Mouse (Mus musculus) midbrain, embryonic 10.5 days (tissue): ENCODE results near the gene Gm17571. TPM values are rescaled to one million over a fixed set of nuclear protein-coding genes. Genes with fewer than 3 reads are reported as not detected.
A peak's percentile ranks its signal among the peaks of the same experiment; 100 is the strongest.

Source experiments
- DNase-seq: peaks from one replicate; pipeline ENCODE4 v3.0.0-alpha.2; 2017; ENCODE audit warnings: low spot score
- H3K27ac ChIP-seq: fragments of 300-500 bp; sonication (generic); replicated peaks from 2 replicates; pipeline ENCODE4 v1.5.1; 2016; ENCODE audit warnings: mild to moderate bottlenecking
- H3K27me3 ChIP-seq: fragments of 300-500 bp; sonication (generic); 2 replicates; pipeline ENCODE4 v1.6.1; 2016; ENCODE audit warnings: low read depth, mild to moderate bottlenecking; ENCODE audit not compliant: poor library complexity, severe bottlenecking
- H3K36me3 ChIP-seq: fragments of 300-500 bp; sonication (generic); 2 replicates; pipeline ENCODE4 v1.6.1; 2016; ENCODE audit warnings: mild to moderate bottlenecking, moderate library complexity
- H3K4me1 ChIP-seq: fragments of 300-500 bp; sonication (generic); 2 replicates; pipeline ENCODE4 v1.6.1; 2016
- H3K4me3 ChIP-seq: fragments of 300-500 bp; sonication (generic); 2 replicates; pipeline ENCODE4 v1.5.1; 2016; ENCODE audit warnings: mild to moderate bottlenecking, moderate library complexity
- H3K9me3 ChIP-seq: fragments of 300-500 bp; sonication (generic); replicated peaks from 2 replicates; pipeline ENCODE4 v1.6.1; 2016; ENCODE audit warnings: mild to moderate bottlenecking
- WGBS: fragments of 180-500 bp; shearing (Covaris S2); methylation state at CpG from one replicate; pipeline ENCODE4 v1.1.7; 2016; 5-methylcytosine and 5-hydroxymethylcytosine counted together
- polyA plus RNA-seq: library from polyadenylated mRNA; unstranded; fragments of >200 nt; fragmentation: Nextera tagmentation; extraction: Ambion mirVana; gene quantifications from 2 replicates; pipeline ENCODE4 v1.2.1, GENCODE M21; 2016

Gene Gm17571
- polyA plus RNA-seq, 1 experiment from 2014 or later, result not detected

DNA sequence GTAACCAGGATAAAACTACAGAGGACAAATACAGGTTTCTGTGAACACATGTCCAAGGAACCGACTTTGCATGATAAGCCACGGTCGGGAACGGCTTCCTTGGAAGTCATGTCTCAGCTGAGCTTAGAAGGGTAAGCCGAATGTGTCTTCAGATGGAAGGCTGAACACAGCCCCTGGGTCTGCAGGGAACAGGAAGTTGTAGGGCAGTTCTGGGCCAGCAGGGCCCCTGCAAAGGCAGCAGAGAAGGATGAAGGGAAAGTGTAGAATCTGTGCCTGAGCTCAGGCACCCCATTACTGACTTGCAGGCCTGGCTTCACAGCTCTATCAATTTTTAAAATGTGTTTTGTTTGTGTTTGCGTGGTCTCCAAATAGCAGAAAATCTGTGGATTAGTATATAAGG is 22.2 kb upstream of the Gm17571 start:
- H3K9me3 ChIP-seq, result no peaks in the 10 kb centered on the region
- 94% methylated on average over 6 of the region's 6 CpGs for WGBS
- no peak overlapping the region for H3K4me3 ChIP-seq
- peaks cover 26% of the 10 kb centered on the region for H3K4me1 ChIP-seq
- H3K27me3 ChIP-seq, result no peaks in the 10 kb centered on the region
- H3K36me3 ChIP-seq, result no peaks in the 10 kb centered on the region
- H3K27ac ChIP-seq, result no peak overlapping the region
- no peak for DNase-seq

DNA sequence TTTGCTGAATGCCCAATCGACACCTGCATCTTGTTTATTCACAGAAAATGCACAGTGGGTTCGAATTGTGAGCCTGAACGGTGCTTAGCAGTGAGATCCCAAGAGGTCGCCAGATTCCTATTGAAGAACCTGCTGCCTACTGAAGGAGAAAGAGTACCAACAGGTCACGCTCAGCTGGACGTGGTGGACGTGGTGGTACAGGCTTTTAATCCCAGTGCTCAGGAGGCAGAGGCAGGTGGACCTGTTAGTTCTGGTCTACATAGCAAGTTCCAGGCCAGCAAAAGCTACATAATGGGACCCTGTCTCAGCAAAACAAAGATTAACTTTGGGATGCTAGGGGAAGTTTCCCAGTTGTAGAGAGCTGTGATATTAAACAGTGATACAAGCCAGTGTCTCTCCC is 21.2 kb upstream of the Gm17571 start:
- 71% methylated on average over 7 of the region's 7 CpGs for WGBS
- no peaks in the 10 kb centered on the region for H3K36me3 ChIP-seq
- H3K27ac ChIP-seq, result no peak overlapping the region

DNA sequence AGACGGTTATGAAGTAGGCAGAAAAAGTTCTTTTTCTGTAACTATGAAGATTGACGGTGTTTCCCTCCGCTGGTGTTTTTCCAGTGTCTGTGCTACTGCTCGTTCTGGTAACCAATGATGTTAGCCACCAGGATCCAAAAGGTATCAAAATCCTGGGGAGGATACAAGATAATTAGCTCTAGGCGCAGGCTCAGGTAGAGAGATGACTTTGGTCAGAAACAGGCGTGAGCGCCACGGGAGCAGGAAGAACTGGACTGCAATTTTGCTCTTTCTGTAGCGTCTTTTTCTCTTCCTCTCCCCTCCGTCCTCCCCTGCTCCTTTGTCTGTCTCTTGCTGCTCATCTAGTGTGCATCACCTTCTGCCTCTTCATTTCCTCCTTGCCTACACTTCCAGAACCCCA is 20.3 kb upstream of the Gm17571 start:
- Histone ChIP-seq H3K36me3 (no peaks in the 10 kb centered on the region), H3K27ac (no peak overlapping the region), H3K27me3 (no peaks in the 10 kb centered on the region), H3K9me3 (no peaks in the 10 kb centered on the region), H3K4me3 (no peak overlapping the region), H3K4me1 (peaks cover 26% of the 10 kb centered on the region)
- WGBS, result 91% methylated on average over 10 of the region's 10 CpGs
- DNase-seq, result no peak

More for the DNA sequence above, 21.2 kb upstream of the Gm17571 start:
- DNase-seq, result no peak
- Histone ChIP-seq H3K4me1 (peaks cover 26% of the 10 kb centered on the region), H3K27me3 (no peaks in the 10 kb centered on the region), H3K4me3 (no peak overlapping the region), H3K9me3 (no peaks in the 10 kb centered on the region)

GRCm38 (mm10) chr9:13466351-13466750 is 19.8 kb upstream of the Gm17571 start:
- Histone ChIP-seq H3K4me3 (no peak overlapping the region), H3K4me1 (peaks cover 26% of the 10 kb centered on the region), H3K27ac (no peak overlapping the region), H3K36me3 (no peaks in the 10 kb centered on the region), H3K9me3 (no peaks in the 10 kb centered on the region), H3K27me3 (no peaks in the 10 kb centered on the region)
- no peak for DNase-seq
- WGBS, result 78% methylated on average over 4 of the region's 4 CpGs

GRCm38 (mm10) chr9:13465358-13466020 is 18.9 kb upstream of the Gm17571 start:
- Histone ChIP-seq H3K27ac (no peak overlapping the region), H3K4me1 (peaks cover 26% of the 10 kb centered on the region)
- WGBS, result 74% methylated on average over 4 of the region's 4 CpGs

DNA sequence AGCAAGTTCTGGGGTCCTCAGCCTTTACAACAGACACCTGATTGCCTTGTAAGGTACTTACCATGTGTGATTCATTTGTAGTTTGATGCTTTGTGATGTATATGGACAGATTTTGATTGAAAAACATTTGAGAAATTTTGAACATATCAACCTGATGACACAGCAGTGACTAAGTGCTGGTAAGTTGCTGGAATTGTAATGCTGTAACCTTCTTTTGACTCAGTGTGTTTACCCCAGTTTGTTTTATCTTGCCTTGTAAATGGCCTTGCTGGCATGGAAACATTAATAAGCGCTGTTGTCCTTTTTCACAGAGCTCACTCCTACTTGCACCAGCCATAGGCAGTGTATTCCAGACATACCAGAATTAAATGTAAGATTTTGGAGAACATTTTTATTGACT is 14.4 kb upstream of the Gm17571 start:
- Histone ChIP-seq H3K36me3 (no peaks in the 10 kb centered on the region), H3K27me3 (no peaks in the 10 kb centered on the region), H3K4me1 (no peaks in the 10 kb centered on the region), H3K9me3 (no peaks in the 10 kb centered on the region), H3K27ac (no peak overlapping the region), H3K4me3 (no peak overlapping the region)
- WGBS, result 93% methylated on average over 1 of the region's 1 CpGs
- DNase-seq, result no peak

More at GRCm38 (mm10) chr9:13465358-13466020, 18.9 kb upstream of the Gm17571 start:
- Histone ChIP-seq H3K36me3 (no peaks in the 10 kb centered on the region), H3K27me3 (no peaks in the 10 kb centered on the region), H3K4me3 (no peak overlapping the region), H3K9me3 (no peaks in the 10 kb centered on the region)
- no peak for DNase-seq

DNA sequence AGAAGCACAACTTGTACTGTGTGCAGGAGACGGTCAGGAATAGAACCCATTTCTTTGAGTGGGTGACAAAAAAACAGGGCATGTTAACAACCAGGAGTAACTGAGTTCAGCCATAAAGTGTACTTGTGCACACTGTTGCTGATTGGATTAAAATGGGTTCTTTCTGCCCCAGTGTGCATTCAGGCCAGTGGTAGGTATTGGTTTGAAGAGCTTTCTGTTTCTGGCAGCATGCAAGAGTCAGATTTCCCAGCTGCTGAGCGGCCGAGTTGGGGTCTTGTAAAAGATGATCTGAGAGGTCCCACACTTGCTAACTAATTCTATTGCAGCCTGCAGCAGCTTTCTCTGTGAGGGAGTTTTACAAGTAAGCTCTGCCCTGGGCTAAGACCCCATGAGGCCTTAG is 13.5 kb upstream of the Gm17571 start:
- Histone ChIP-seq H3K9me3 (no peaks in the 10 kb centered on the region), H3K27ac (no peak overlapping the region), H3K4me1 (peaks cover 5% of the 10 kb centered on the region), H3K36me3 (no peaks in the 10 kb centered on the region), H3K27me3 (no peaks in the 10 kb centered on the region), H3K4me3 (no peak overlapping the region)
- WGBS, result 87% methylated on average over 3 of the region's 3 CpGs
- DNase-seq, result no peak

DNA sequence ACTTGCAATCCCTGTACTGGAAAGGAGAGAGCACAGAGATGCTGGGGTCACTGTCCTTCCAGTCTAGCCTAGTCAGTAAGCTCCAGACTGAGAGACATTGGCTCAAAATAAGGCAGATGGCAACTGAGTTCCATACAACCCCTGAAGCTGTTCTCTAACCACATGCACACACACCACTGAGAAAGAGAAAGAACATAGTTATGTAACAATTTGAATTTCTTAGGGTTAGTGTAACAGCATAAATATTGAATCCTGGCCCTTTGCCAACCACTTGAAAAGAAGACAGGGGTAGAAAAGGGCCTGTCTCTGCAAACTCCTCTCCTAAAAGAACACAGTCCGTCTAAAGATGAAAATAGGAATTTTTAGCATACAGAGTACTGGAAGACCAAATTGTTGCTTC is 12.8 kb upstream of the Gm17571 start:
- H3K4me3 ChIP-seq, result no peak overlapping the region
- H3K36me3 ChIP-seq, result no peaks in the 10 kb centered on the region
- no peaks in the 10 kb centered on the region for H3K9me3 ChIP-seq
- no peak overlapping the region for H3K27ac ChIP-seq
- WGBS, result 91% methylated on average over 1 of the region's 1 CpGs
- no peak for DNase-seq
- H3K27me3 ChIP-seq, result no peaks in the 10 kb centered on the region
- H3K4me1 ChIP-seq, result peaks cover 11% of the 10 kb centered on the region

- Histone ChIP-seq H3K27ac (peak overlapping the region; percentile 38; the same call in 1 of the 2 replicates), H3K9me3 (no peaks in the 10 kb centered on the region), H3K4me1 (peaks cover 16% of the 10 kb centered on the region), H3K36me3 (no peaks in the 10 kb centered on the region), H3K4me3 (no peak overlapping the region), H3K27me3 (no peaks in the 10 kb centered on the region)
- DNase-seq, result no peak
- WGBS, result 87% methylated on average over 6 of the region's 6 CpGs
Measured at GRCm38 (mm10) chr9:13457774-13458173, 11.2 kb upstream of the Gm17571 start.

DNA sequence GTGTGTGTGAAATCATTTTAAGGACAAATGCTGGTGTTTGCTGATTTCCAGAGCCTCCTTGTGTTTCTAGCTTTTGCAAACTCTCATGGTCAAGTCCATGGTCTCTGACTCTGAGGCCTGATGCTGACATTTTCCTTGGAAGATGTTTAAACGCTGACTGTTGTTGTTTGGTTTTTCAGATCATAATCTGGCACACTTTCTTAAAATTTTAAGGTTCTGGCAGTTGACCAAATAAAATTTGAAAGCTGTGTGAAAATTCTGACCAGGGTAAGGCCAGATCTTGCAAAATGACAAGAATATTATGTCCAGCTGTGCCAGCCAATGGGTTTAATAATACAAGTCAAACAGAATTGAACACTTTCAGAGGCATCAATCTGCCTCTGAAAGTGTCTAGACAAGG is 8.7 kb upstream of the Gm17571 start:
- 96% methylated on average over 1 of the region's 1 CpGs for WGBS
- no peak for DNase-seq
- Histone ChIP-seq H3K4me3 (peak overlapping the region; percentile 5; the same call in 1 of the 2 replicates), H3K27ac (peak overlapping the region; percentile 79), H3K9me3 (no peaks in the 10 kb centered on the region), H3K4me1 (peaks cover 21% of the 10 kb centered on the region), H3K36me3 (no peaks in the 10 kb centered on the region), H3K27me3 (no peaks in the 10 kb centered on the region)

- H3K36me3 ChIP-seq, result no peaks in the 10 kb centered on the region
- WGBS, result 32% methylated on average over 7 of the region's 7 CpGs
- DNase-seq, result peak; percentile 25
- no peaks in the 10 kb centered on the region for H3K9me3 ChIP-seq
- H3K4me3 ChIP-seq, result peak overlapping the region; percentile 5; the same call in 1 of the 2 replicates
- H3K27me3 ChIP-seq, result no peaks in the 10 kb centered on the region
- peaks cover 24% of the 10 kb centered on the region for H3K4me1 ChIP-seq
- peak overlapping the region; percentile 79 for H3K27ac ChIP-seq
Measured at GRCm38 (mm10) chr9:13454651-13455123, 8.1 kb upstream of the Gm17571 start.

GRCm38 (mm10) chr9:13448716-13449115 is 2.2 kb upstream of the Gm17571 start:
- Histone ChIP-seq H3K27ac (no peak overlapping the region), H3K27me3 (no peaks in the 10 kb centered on the region), H3K4me3 (no peak overlapping the region), H3K9me3 (no peaks in the 10 kb centered on the region), H3K4me1 (0 out of 2 replicates have a peak, but pooled peaks cover 8% of the 10 kb centered on the region), H3K36me3 (no peaks in the 10 kb centered on the region)
- WGBS, result 92% methylated on average over 3 of the region's 3 CpGs
- DNase-seq, result no peak

DNA sequence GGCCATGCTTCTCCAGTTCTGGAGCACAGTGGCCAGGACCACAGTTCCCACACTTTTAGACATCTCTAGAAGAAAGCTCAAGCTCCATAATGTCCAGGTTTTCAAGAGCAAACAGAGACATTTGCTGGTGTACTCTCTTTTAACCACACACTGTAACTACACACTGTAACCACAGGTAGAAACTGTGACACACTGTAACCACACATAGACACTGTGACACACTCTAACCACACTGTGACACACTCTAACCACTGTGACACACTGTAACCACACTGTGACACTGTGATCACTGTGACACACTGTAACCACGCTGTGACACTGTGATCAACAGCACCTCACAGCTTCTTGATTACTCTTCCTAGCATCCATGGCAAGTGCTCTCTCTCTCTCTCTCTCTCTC is 317 bp downstream of the Gm17571 start:
- no peak overlapping the region for H3K27ac ChIP-seq
- H3K4me3 ChIP-seq, result no peak overlapping the region
- no peak for DNase-seq
- no peaks in the 10 kb centered on the region for H3K9me3 ChIP-seq
- 89% methylated on average over 1 of the region's 1 CpGs for WGBS
- no peaks in the 10 kb centered on the region for H3K36me3 ChIP-seq
- 0 out of 2 replicates have a peak, but pooled peaks cover 8% of the 10 kb centered on the region for H3K4me1 ChIP-seq
- H3K27me3 ChIP-seq, result no peaks in the 10 kb centered on the region
